Mouse (Mus musculus) spleen, adult 2 months (tissue): ENCODE results near the gene Angel1. TPM values are rescaled to one million over a fixed set of nuclear protein-coding genes. Genes with fewer than 3 reads are reported as not detected.
A peak's percentile ranks its signal among the peaks of the same experiment; 100 is the strongest.

Experiments
- DNase-seq, 2 experiments: peaks; one replicate each; pipeline versions ENCODE4 v3.0.0 to v3.0.0-alpha.2; 2012 to 2021; ENCODE audit warnings: low spot score in 2 of 2, low read depth in 1 of 2
- H3K27ac ChIP-seq: fragments of 200-500 bp; 2 replicates; pipeline ENCODE4 v1.5.1; 2012; ENCODE audit warnings: low read length, inconsistent platforms; ENCODE audit not compliant: insufficient read depth
- H3K27me3 ChIP-seq: fragments of 200-500 bp; 2 replicates; pipeline ENCODE4 v1.6.1; 2012; ENCODE audit warnings: mild to moderate bottlenecking, moderate library complexity, low read length, inconsistent platforms; ENCODE audit not compliant: control insufficient read depth, insufficient read depth
- H3K36me3 ChIP-seq: fragments of 200-500 bp; 2 replicates; pipeline ENCODE4 v1.6.1; 2012; ENCODE audit warnings: mild to moderate bottlenecking, low read length, inconsistent platforms; ENCODE audit not compliant: control insufficient read depth, insufficient read depth
- H3K4me1 ChIP-seq: fragments of 200-500 bp; 2 replicates; pipeline ENCODE4 v1.6.1; 2011; ENCODE audit warnings: inconsistent platforms; ENCODE audit not compliant: control insufficient read depth, insufficient read depth, insufficient read length
- H3K4me3 ChIP-seq: fragments of 200-500 bp; 2 replicates; pipeline ENCODE4 v1.5.1; 2011; ENCODE audit warnings: mild to moderate bottlenecking, inconsistent platforms; ENCODE audit not compliant: insufficient read depth, insufficient read length; ENCODE audit errors: extremely low read depth
- CTCF ChIP-seq: fragments of 200-500 bp; IDR thresholded peaks from 2 replicates; pipeline ENCODE4 v1.5.1; 2011; ENCODE audit warnings: mild to moderate bottlenecking, inconsistent platforms; ENCODE audit not compliant: insufficient read depth, insufficient read length, insufficient replicate concordance; ENCODE audit errors: extremely low read depth
- POLR2A ChIP-seq: fragments of 200-500 bp; IDR thresholded peaks from 2 replicates; pipeline ENCODE4 v1.6.1; 2011; ENCODE audit warnings: low read depth, low read length, inconsistent platforms
- WGBS: fragments of 180-500 bp; shearing (Covaris S2); methylation state at CpG from one replicate; pipeline ENCODE4 v1.1.7; 2018; 5-methylcytosine and 5-hydroxymethylcytosine counted together
- polyA plus RNA-seq: library from polyadenylated mRNA; depleted of rRNA; stranded (reverse); fragments of >200 nt; gene quantifications from 2 replicates; pipeline ENCODE4 v1.2.3, GENCODE M21; 2012

Gene Angel1
- polyA plus RNA-seq, 1 experiment: 5.0 TPM

DNA sequence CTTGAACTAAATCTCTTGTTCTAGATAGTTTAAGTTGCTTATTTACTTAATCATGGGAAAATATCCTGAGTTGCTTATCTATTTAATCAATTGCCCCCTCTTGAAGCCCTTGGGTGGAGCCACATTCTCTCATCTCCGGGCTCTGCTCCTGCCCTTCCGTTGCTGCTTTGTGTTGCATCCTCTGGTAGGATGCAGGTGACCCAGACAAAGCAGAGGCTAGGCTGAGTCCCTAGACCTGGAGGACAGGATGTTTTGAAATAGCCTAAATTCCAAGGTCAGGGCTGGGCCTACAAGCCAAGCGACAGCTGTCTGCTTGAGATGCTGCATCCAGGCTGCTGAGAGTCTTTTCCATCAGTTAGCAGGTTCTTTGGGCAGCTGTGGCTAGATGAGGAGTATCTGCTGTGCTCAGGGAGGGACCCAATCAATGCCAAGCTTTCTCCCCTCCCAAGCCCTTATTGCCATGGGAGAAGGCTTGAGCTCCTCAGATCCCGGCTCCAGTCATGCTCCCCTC lies 38.8 kb downstream of the Angel1 start:
- Histone ChIP-seq H3K36me3 (no peaks in the 10 kb centered on the region), H3K4me3 (no peak overlapping the region), H3K27ac (no peak overlapping the region), H3K4me1 (no peaks in the 10 kb centered on the region; the same call in 1 of the 2 replicates), H3K27me3 (no peaks in the 10 kb centered on the region)
- DNase-seq: no peak
- no peak for TF ChIP-seq POLR2A
- TF ChIP-seq CTCF: no peak
- WGBS: 54% methylated on average over 4 of the region's 4 CpGs

DNA sequence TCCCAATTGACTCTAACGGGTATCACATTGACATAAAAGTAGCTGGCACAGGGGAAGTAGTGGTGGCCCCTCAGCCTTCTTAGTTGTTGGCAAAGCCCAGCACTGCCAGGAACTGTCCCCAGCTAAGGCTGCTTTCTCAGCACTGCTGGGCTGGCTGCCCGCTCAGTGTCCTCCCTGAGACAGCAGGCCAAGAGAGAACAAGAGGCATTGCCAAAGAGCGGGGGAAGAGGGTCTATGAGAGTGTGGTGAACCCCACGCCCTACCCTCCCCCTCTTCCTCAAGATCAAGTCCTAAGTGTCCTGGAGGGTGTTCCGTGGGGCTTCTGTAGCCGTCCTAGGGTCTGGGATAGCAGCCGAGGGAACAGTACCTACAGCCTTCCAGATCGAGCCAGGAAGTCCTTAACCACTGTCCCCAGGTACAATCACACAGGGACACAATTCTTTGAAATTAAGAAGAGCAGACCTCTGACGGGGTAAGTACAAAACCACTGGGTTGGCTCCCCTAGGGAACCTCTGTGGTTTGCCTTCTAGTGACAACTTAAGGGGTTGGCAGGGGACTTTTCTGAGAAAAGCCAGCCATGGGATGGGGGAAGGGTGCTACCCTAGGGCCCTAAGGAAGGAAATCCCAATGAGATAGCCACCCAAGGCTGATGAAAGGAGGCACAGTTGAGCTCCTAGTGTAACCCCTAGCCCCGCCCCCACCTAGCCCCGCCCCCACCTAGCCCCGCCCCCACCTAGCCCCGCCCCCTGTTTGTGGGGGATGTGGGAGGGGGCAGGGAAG lies 39.5 kb downstream of the Angel1 start:
- Histone ChIP-seq H3K27ac (no peak overlapping the region), H3K36me3 (no peaks in the 10 kb centered on the region), H3K4me1 (no peaks in the 10 kb centered on the region; the same call in 1 of the 2 replicates), H3K4me3 (no peak overlapping the region), H3K27me3 (no peaks in the 10 kb centered on the region)
- TF ChIP-seq POLR2A (no peak), CTCF (no peak)
- WGBS: 6% methylated on average over 13 of the region's 13 CpGs
- DNase-seq: peak in 1 of 2 experiments; percentile 14

DNA sequence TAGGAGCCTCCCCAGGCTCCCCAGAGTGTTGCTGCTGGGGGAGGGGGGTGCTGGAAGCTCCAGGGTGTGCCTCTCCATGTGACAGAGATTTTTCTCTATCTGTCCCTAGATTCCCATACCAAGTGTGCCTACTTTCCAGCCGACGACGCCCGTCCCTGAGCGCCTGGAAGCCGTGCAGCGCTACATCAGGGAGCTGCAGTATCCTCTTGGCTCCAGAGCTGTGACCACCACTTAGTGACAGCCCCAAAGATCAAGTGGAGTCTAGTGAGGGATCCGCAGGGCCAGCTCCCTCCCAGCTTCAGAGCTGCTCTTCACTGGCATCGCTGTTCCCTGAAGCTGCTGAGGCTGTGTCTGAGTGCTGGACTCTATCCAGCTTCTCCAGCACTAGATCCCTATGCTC lies 41.0 kb downstream of the Angel1 start:
- H3K4me1 ChIP-seq: no peaks in the 10 kb centered on the region; the same call in 1 of the 2 replicates
- no peak overlapping the region for H3K4me3 ChIP-seq
- H3K36me3 ChIP-seq: no peaks in the 10 kb centered on the region
- DNase-seq: no peak
- no peak overlapping the region for H3K27ac ChIP-seq
- H3K27me3 ChIP-seq: no peaks in the 10 kb centered on the region
- TF ChIP-seq POLR2A: no peak
- TF ChIP-seq CTCF: no peak
- 90% methylated on average over 9 of the region's 9 CpGs for WGBS

DNA sequence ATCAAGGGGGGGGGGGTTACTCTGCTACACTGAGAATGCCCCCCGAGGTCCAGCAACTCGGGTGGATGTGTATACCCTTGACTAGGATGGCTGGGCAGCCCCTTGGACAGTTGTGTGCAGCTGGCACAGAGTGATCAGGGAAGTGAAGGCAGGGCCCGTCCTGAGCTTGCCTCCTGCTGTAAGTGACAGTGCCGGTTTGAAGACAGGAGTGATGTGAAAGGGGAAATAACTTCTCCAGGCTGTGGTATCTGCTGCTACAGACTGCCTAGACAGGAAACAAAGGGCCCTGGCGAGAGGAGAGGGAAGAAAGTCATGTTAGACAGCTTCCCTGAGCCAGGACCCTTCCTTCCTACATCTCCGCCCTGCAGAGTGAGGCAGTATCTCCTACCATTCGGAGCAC lies 42.6 kb downstream of the Angel1 start:
- Histone ChIP-seq H3K4me1 (peaks cover 6% of the 10 kb centered on the region), H3K27ac (no peak overlapping the region), H3K4me3 (no peak overlapping the region), H3K27me3 (peaks cover 5% of the 10 kb centered on the region), H3K36me3 (no peaks in the 10 kb centered on the region)
- 17% methylated on average over 7 of the region's 7 CpGs for WGBS
- TF ChIP-seq CTCF (no peak), POLR2A (no peak)
- DNase-seq: no peak

DNA sequence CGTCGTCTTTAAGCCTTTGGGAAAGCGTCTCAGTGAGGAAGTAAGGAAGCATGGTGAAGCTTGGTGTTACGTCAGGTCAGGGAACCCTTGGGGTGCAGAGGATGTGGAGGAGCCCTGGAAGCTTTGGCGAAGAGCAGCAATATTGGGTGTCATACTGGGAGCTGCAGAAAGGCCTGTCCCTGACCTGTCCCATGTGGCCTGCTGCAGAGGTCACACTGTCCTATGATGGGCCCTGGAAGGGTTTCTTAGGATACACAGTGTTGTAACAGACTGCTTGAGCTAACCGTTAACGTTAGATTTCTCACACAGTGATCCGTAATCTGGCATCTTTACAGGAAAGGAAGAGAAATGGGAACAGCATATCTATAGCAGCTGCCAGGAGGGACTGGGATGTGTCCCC lies 44.1 kb downstream of the Angel1 start:
- H3K4me1 ChIP-seq: peaks cover 6% of the 10 kb centered on the region; the same call in 1 of the 2 replicates
- H3K4me3 ChIP-seq: no peak overlapping the region
- TF ChIP-seq POLR2A (no peak), CTCF (no peak)
- H3K27me3 ChIP-seq: peaks cover 7% of the 10 kb centered on the region
- WGBS: 88% methylated on average over 8 of the region's 8 CpGs
- no peaks in the 10 kb centered on the region for H3K36me3 ChIP-seq
- no peak for DNase-seq
- no peak overlapping the region for H3K27ac ChIP-seq

DNA sequence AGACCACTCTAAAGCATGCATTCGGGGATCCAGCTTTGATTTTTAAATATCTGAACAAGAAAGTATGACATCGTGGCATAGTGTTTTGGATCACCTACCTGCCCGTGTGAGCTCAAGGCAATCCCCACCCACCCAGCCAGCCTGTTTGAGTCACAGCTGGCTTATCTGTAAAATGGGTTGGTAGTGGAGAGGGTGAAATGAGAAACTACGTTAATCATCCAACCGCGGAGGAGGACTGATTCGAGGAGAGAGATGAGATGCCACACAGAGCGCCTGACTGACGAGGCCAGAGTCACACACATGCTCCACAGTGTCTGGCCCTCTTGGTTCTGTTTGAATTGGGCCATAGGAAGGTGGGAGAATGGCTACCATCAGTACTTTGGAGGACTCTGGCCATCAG lies 44.6 kb downstream of the Angel1 start:
- Histone ChIP-seq H3K4me3 (no peak overlapping the region), H3K36me3 (no peaks in the 10 kb centered on the region), H3K27ac (no peak overlapping the region), H3K4me1 (peaks cover 6% of the 10 kb centered on the region; the same call in 1 of the 2 replicates), H3K27me3 (peaks cover 7% of the 10 kb centered on the region)
- DNase-seq: no peak
- 86% methylated on average over 9 of the region's 9 CpGs for WGBS
- TF ChIP-seq POLR2A (no peak), CTCF (no peak)
